Mouse (Mus musculus): ENCODE measurements around the gene Vmn2r33. TPM values are rescaled to one million over a fixed set of nuclear protein-coding genes. Genes with fewer than 3 reads are reported as not detected.
"Not testable (repeated sequence)": the region's sequence is repeated elsewhere in the genome, so short reads cannot be mapped to it uniquely, and the experiment has no call there.

The Vmn2r33 gene
- not detected in 2 replicates for polyA plus RNA-seq (2014; fragmentation: Nextera tagmentation; extraction: Ambion mirVana)

- not testable (repeated sequence) for H3K27me3 ChIP-seq (ENCODE audit: control insufficient read depth, insufficient read depth, low read length); H3K27ac ChIP-seq (ENCODE audit: low read depth, low read length); DNase-seq (ENCODE audit: low spot score); ATAC-seq (ENCODE audit: low FRiP score); H3K36me3 ChIP-seq (ENCODE audit: control insufficient read depth, insufficient read depth, low read length); H3K4me2 ChIP-seq (replicated peaks; ENCODE audit: low read depth, low read length); H3K4me1 ChIP-seq (replicated peaks; ENCODE audit: control insufficient read depth, insufficient read depth, low read length); H3K9me3 ChIP-seq (ENCODE audit: control insufficient read depth, low read length); H3K4me3 ChIP-seq (ENCODE audit: low read depth, low read length); H3K9ac ChIP-seq (ENCODE audit: low read depth, low read length)
Measured at GRCm38 (mm10) chr7:7566686-7567085, at the start of gene Vmn2r33. TSS of gene Vmn2r33 (minus strand) at chr7:7566786.

Other genes starting within 250 kb of the Vmn2r33 start
- not detected in 2 replicates for gene Vmn2r30, start 229.2 kb downstream of the Vmn2r33 start, polyA plus RNA-seq (2014; fragmentation: Nextera tagmentation; extraction: Ambion mirVana)
- gene Gm45783, start 192.2 kb downstream of the Vmn2r33 start, polyA plus RNA-seq (2014; fragmentation: Nextera tagmentation; extraction: Ambion mirVana), result not detected in 2 replicates
- gene Vmn2r31, start 167.1 kb downstream of the Vmn2r33 start, polyA plus RNA-seq (2014; fragmentation: Nextera tagmentation; extraction: Ambion mirVana), result not detected in 2 replicates
- not detected in 2 replicates for gene Vmn2r32, start 86.8 kb downstream of the Vmn2r33 start, polyA plus RNA-seq (2014; fragmentation: Nextera tagmentation; extraction: Ambion mirVana)
- not detected in 2 replicates for gene Vmn2r34, start 122.7 kb upstream of the Vmn2r33 start, polyA plus RNA-seq (2014; fragmentation: Nextera tagmentation; extraction: Ambion mirVana)